Mouse (Mus musculus) heart, embryonic 12.5 days (tissue): Measurements from ENCODE around the gene Sympk. TPM values are rescaled to one million over a fixed set of nuclear protein-coding genes. Genes with fewer than 3 reads are reported as not detected.

Experiments used
- ATAC-seq: fragments of 200-750 bp; cut with Nextera tagmentation; 2 replicates; pipeline ENCODE4 v1.8.0; 2017; ENCODE audit warnings: moderate TSS enrichment, moderate library complexity; ENCODE audit not compliant: insufficient number of reproducible peaks, low FRiP score
- H3K27ac ChIP-seq: fragments of 300-500 bp; sonication (generic); 2 replicates; pipeline ENCODE4 v1.5.1; 2016; ENCODE audit warnings: mild to moderate bottlenecking, moderate library complexity; ENCODE audit not compliant: poor library complexity, severe bottlenecking
- H3K27me3 ChIP-seq: fragments of 300-500 bp; sonication (generic); replicated peaks from 2 replicates; pipeline ENCODE4 v1.6.1; 2016; ENCODE audit warnings: mild to moderate bottlenecking, moderate library complexity
- H3K36me3 ChIP-seq: fragments of 300-500 bp; sonication (generic); 2 replicates; pipeline ENCODE4 v1.6.1; 2016; ENCODE audit warnings: mild to moderate bottlenecking, moderate library complexity
- H3K4me1 ChIP-seq: fragments of 300-500 bp; sonication (generic); replicated peaks from 2 replicates; pipeline ENCODE4 v1.6.1; 2016; ENCODE audit warnings: mild to moderate bottlenecking
- H3K4me2 ChIP-seq: fragments of 300-500 bp; sonication (generic); 2 replicates; pipeline ENCODE4 v1.6.1; 2016; ENCODE audit warnings: mild to moderate bottlenecking, moderate library complexity
- H3K4me3 ChIP-seq: fragments of 300-500 bp; sonication (generic); 2 replicates; pipeline ENCODE4 v1.5.1; 2016; ENCODE audit warnings: mild to moderate bottlenecking
- H3K9ac ChIP-seq: fragments of 300-500 bp; sonication (generic); 2 replicates; pipeline ENCODE4 v1.6.1; 2016; ENCODE audit warnings: mild to moderate bottlenecking, moderate library complexity
- H3K9me3 ChIP-seq: fragments of 300-500 bp; sonication (generic); replicated peaks from 2 replicates; pipeline ENCODE4 v1.6.1; 2016; ENCODE audit warnings: mild to moderate bottlenecking, moderate library complexity
- WGBS: fragments of 180-500 bp; shearing (Covaris S2); methylation state at CpG from one replicate; pipeline ENCODE4 v1.1.7; 2016; 5-methylcytosine and 5-hydroxymethylcytosine counted together
- polyA plus RNA-seq: library from polyadenylated mRNA; unstranded; fragments of >200 nt; fragmentation: Nextera tagmentation; extraction: Ambion mirVana; gene quantifications from 2 replicates; pipeline ENCODE4 v1.2.1, GENCODE M21; 2016

Gene Sympk
- polyA plus RNA-seq, 1 experiment from 2014 or later = 33.2 TPM

DNA sequence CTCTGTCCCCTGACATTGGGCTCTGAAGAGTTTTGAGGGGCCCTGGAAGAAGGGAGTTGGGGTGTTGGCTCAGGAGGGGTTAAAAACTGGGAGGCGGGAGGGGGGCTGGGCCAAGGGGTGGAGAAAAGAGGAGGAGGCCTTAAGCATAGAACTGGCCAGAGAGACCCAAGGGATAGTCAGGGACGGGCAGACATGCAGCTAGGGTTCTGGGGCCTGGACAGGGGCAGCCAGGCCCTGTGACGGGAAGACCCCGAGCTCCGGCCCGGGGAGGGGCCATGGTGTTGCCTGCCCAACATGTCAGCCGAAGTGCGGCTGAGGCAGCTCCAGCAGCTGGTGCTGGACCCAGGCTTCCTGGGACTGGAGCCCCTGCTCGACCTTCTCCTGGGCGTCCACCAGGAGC lies 59.5 kb downstream of the Sympk start, which contains the start of gene Dmpk:
Gene Dmpk (plus strand): TSS at position 149 of the 400 bp plus-strand sequence.
- peaks cover 70% of the 10 kb centered on the region for H3K36me3 ChIP-seq
- peak within 1 kb of the TSS; percentile 76 for H3K27ac ChIP-seq
- 32% methylated on average over 10 of the region's 10 CpGs for WGBS

DNA sequence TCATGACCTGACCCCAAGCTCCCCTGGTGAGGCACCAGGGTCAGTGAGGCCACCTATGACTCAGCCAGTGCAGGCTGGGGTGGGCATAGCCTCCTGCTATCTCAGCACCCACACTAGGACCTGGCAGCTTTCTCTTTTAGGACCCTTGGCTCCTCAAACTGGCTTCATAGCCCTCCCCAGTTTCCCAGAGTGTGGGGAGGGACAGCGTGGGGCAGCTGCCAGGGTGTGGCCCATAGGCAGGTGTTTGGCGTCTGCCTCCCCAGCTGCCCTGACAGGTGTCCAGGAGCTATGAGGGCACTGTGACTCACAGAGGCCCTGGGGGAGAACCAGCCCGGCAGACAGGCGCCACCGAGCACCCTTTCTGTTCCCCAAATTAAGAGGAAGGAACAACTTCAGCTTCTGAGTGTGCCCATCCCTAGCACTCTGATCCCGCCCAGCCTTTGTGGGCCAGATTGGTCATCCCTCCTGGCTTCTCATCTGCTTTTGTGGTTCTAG lies 60.1 kb downstream of the Sympk start:
- Histone ChIP-seq H3K4me3 (peak overlapping the region; percentile 30), H3K27me3 (no peaks in the 10 kb centered on the region), H3K4me2 (peak overlapping the region; percentile 53), H3K36me3 (peaks cover 69% of the 10 kb centered on the region), H3K9ac (peak overlapping the region; percentile 61), H3K9me3 (no peaks in the 10 kb centered on the region), H3K27ac (peak overlapping the region; percentile 76; the same call in 1 of the 2 replicates), H3K4me1 (peaks cover 69% of the 10 kb centered on the region)
- WGBS = 72% methylated on average over 6 of the region's 6 CpGs
- ATAC-seq = 0 out of 2 replicates have a peak, but pooled peaks have one; percentile 1

More for the DNA sequence above, 59.5 kb downstream of the Sympk start, which contains the start of gene Dmpk:
- Histone ChIP-seq H3K4me1 (peaks cover 72% of the 10 kb centered on the region), H3K9ac (peak within 1 kb of the TSS; percentile 61), H3K27me3 (no peaks in the 10 kb centered on the region), H3K9me3 (no peaks in the 10 kb centered on the region), H3K4me2 (peak within 1 kb of the TSS; percentile 53), H3K4me3 (peak within 1 kb of the TSS; percentile 30)
- peak; percentile 25; the same call in 1 of the 2 replicates for ATAC-seq

DNA sequence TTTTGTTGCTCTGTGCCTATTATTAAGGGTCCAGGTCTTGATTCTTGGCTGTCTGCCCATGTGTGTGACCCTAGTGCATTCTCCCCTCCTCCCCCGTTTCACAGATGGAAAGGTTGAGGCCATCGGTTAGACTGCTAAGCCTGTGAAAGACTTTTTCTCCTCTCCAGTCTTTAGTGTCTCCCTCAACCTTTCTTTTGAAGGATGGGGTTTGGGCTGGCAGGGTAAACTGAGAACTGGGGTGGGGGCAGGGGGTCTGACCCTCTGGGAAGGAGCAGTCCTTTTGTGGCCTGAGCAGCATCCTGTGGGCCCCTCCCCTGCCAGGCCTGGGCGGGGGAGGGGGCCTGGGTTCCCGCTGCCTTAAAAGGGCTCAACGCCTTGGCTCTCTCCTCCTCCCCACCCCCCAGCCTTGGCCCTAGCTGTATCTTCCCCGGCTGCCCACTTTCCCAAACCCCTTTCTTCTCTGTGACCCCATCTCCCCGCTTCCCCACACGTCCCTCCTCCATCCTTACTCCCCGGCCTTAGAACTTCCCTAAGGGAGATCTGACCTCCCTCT lies 60.8 kb downstream of the Sympk start:
- 0 out of 2 replicates have a peak overlapping the region, but pooled peaks have one; percentile 23 for H3K27ac ChIP-seq
- peaks cover 67% of the 10 kb centered on the region for H3K36me3 ChIP-seq
- H3K27me3 ChIP-seq = no peaks in the 10 kb centered on the region
- WGBS = 31% methylated on average over 9 of the region's 9 CpGs
- no peaks in the 10 kb centered on the region for H3K9me3 ChIP-seq
- H3K4me2 ChIP-seq = peak overlapping the region; percentile 53
- peaks cover 63% of the 10 kb centered on the region for H3K4me1 ChIP-seq
- no peak overlapping the region for H3K4me3 ChIP-seq
- peak overlapping the region; percentile 55 for H3K9ac ChIP-seq
- ATAC-seq = no peak

DNA sequence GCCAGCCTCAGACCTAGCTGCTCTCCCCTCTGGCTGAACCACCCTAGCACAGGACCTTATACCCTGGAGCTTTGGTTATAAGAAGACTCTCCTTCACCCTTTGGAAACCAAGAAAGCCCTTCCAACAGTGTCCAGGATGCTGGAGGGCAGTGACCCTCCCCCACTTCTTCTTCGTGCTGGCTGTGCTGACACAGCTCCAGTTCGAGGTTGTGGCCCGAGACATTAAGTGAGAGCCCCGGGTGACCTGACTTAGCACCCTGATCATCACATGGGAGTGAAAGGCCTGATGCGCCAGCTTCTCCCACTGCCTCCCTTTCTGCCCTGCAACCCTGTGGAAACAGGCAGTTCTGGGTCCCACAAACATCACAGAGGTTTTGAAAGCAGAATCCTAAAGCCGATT lies 61.3 kb downstream of the Sympk start:
- WGBS = 9% methylated on average over 6 of the region's 6 CpGs

GRCm38 (mm10) chr7:19086042-19086441 lies 61.9 kb downstream of the Sympk start:
- H3K4me1 ChIP-seq = peaks cover 62% of the 10 kb centered on the region
- H3K4me2 ChIP-seq = peak overlapping the region; percentile 53
- 0 out of 2 replicates have a peak overlapping the region, but pooled peaks have one; percentile 55 for H3K9ac ChIP-seq
- WGBS = 13% methylated on average over 14 of the region's 14 CpGs
- ATAC-seq = peak; percentile 51; the same call in 1 of the 2 replicates
- H3K9me3 ChIP-seq = no peaks in the 10 kb centered on the region
- no peaks in the 10 kb centered on the region for H3K27me3 ChIP-seq
- H3K4me3 ChIP-seq = 0 out of 2 replicates have a peak overlapping the region, but pooled peaks have one; percentile 14
- H3K36me3 ChIP-seq = peaks cover 67% of the 10 kb centered on the region
- H3K27ac ChIP-seq = no peak overlapping the region

More for the DNA sequence above, 61.3 kb downstream of the Sympk start:
- no peak for ATAC-seq
- Histone ChIP-seq H3K4me3 (0 out of 2 replicates have a peak overlapping the region, but pooled peaks have one; percentile 14), H3K36me3 (peaks cover 67% of the 10 kb centered on the region), H3K9ac (peak overlapping the region; percentile 55), H3K27me3 (no peaks in the 10 kb centered on the region), H3K27ac (0 out of 2 replicates have a peak overlapping the region, but pooled peaks have one; percentile 23), H3K4me2 (peak overlapping the region; percentile 53), H3K9me3 (no peaks in the 10 kb centered on the region), H3K4me1 (peaks cover 63% of the 10 kb centered on the region)

DNA sequence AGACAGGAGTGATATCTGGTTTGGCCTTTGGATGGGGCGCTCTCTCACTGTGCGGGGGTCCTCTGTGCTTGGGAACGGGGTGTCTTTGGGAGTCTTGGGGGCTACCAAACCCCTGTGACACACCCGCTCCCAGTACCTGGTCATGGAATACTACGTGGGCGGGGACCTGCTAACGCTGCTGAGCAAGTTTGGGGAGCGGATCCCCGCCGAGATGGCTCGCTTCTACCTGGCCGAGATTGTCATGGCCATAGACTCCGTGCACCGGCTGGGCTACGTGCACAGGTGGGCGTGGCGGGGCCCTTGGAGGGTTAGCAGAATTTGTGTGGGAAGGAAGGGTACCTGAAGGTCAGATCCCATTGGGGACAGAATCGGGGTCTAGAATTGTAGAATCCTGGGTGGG lies 62.6 kb downstream of the Sympk start:
- peaks cover 67% of the 10 kb centered on the region for H3K36me3 ChIP-seq
- H3K27me3 ChIP-seq = no peaks in the 10 kb centered on the region; the same call in 1 of the 2 replicates
- no peaks in the 10 kb centered on the region for H3K9me3 ChIP-seq
- WGBS = 65% methylated on average over 18 of the region's 18 CpGs
- H3K4me1 ChIP-seq = peaks cover 61% of the 10 kb centered on the region
- no peak for ATAC-seq
- no peak overlapping the region for H3K27ac ChIP-seq
- H3K4me3 ChIP-seq = no peak overlapping the region
- 0 out of 2 replicates have a peak overlapping the region, but pooled peaks have one; percentile 53 for H3K4me2 ChIP-seq
- no peak overlapping the region for H3K9ac ChIP-seq

DNA sequence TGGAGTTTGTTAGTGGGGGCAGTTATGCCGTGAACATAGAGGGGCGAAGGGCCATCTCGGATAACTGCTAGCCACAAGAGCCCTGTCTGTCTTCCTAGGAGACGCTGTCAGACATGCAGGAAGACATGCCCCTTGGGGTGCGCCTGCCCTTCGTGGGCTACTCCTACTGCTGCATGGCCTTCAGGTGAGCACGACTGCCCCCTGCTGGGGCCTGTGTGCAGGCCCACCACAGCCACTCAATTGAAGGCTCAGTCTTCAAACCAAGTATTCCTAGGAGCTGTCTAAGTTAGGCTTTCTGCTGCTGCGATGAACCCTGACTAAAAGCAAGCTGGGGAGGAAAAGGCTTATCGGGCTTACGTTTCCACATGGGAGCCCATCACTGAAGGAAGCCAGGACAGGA lies 64.6 kb downstream of the Sympk start:
- Histone ChIP-seq H3K4me2 (no peak overlapping the region), H3K36me3 (peaks cover 56% of the 10 kb centered on the region), H3K4me3 (no peak overlapping the region), H3K4me1 (peaks cover 58% of the 10 kb centered on the region), H3K27ac (no peak overlapping the region), H3K27me3 (no peaks in the 10 kb centered on the region; the same call in 1 of the 2 replicates), H3K9ac (no peak overlapping the region), H3K9me3 (no peaks in the 10 kb centered on the region)
- WGBS = 35% methylated on average over 10 of the region's 10 CpGs
- no peak for ATAC-seq

DNA sequence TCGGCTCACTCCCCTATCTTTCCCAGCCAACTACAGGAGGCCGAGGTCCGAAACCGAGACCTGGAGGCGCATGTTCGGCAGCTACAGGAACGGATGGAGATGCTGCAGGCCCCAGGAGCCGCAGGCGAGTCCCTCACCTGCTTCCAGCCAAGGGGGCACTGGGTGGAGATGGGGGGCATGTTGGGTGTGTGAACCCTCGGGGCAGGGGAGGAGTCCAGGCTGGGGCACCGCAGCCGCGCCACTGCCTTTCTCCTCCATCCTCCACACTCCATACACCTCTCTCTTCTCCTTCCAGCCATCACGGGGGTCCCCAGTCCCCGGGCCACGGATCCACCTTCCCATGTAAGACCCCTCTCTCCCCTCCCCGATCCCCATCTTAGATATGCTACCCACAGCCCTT lies 67.7 kb downstream of the Sympk start:
- H3K4me3 ChIP-seq = 0 out of 2 replicates have a peak overlapping the region, but pooled peaks have one; percentile 3
- H3K27me3 ChIP-seq = no peaks in the 10 kb centered on the region; the same call in 1 of the 2 replicates
- no peak for ATAC-seq
- peaks cover 39% of the 10 kb centered on the region for H3K4me1 ChIP-seq
- WGBS = 40% methylated on average over 17 of the region's 17 CpGs
- peaks cover 53% of the 10 kb centered on the region for H3K36me3 ChIP-seq
- peak overlapping the region; percentile 88 for H3K4me2 ChIP-seq
- peak overlapping the region; percentile 94 for H3K27ac ChIP-seq
- H3K9me3 ChIP-seq = no peaks in the 10 kb centered on the region
- H3K9ac ChIP-seq = peak overlapping the region; percentile 72

DNA sequence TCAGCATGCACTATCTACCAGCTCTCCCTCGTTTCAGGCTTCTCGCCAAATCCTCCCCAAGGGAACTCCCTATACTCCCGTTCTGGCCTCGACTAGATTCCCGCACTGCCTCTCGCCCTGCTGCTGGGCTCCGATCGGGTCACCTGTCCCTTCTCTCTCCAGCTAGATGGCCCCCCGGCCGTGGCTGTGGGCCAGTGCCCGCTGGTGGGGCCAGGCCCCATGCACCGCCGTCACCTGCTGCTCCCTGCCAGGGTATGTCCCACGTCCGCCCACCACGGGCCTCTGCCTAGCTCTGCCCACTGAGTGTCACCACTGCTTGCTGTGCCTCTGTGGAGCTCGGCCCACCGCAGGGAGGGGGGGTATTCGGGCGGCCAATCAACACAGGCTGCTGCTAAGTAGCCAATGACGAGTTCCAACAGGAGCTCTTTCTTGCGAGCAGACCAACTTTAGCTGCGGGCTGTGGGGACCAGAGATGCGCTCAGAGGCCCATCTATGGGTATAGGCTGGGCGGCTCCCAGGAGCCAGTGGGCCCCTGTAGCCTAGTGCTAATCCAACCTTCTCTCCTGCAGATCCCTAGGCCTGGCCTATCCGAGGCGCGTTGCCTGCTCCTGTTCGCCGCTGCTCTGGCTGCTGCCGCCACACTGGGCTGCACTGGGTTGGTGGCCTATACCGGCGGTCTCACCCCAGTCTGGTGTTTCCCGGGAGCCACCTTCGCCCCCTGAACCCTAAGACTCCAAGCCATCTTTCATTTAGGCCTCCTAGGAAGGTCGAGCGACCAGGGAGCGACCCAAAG lies 68.4 kb downstream of the Sympk start:
- Histone ChIP-seq H3K9ac (peak overlapping the region; percentile 72), H3K4me3 (peak overlapping the region; percentile 79), H3K27me3 (no peaks in the 10 kb centered on the region; the same call in 1 of the 2 replicates), H3K4me2 (peak overlapping the region; percentile 88), H3K27ac (peak overlapping the region; percentile 94), H3K36me3 (peaks cover 53% of the 10 kb centered on the region), H3K4me1 (peaks cover 42% of the 10 kb centered on the region), H3K9me3 (no peaks in the 10 kb centered on the region)
- WGBS = 3% methylated on average over 37 of the region's 38 CpGs
- ATAC-seq = peak; percentile 50

- peak; percentile 68 for ATAC-seq
- H3K27me3 ChIP-seq = no peaks in the 10 kb centered on the region; the same call in 1 of the 2 replicates
- H3K9me3 ChIP-seq = no peaks in the 10 kb centered on the region
- H3K4me2 ChIP-seq = peak overlapping the region; percentile 88
- peaks cover 47% of the 10 kb centered on the region for H3K4me1 ChIP-seq
- H3K36me3 ChIP-seq = peaks cover 52% of the 10 kb centered on the region
- peak overlapping the region; percentile 72 for H3K9ac ChIP-seq
- H3K27ac ChIP-seq = peak overlapping the region; percentile 94
- H3K4me3 ChIP-seq = peak overlapping the region; percentile 79
- WGBS = 0% methylated on average over 12 of the region's 15 CpGs
Measured at GRCm38 (mm10) chr7:19093174-19093521, 69.0 kb downstream of the Sympk start.
